Mouse (Mus musculus) frontal cortex, adult (tissue): ENCODE results near the gene Zfp697.
"Not testable (repeated sequence)": the region's sequence is repeated elsewhere in the genome, so short reads cannot be mapped to it uniquely, and the experiment has no call there.

ENCODE experiments used
- ATAC-seq: cut with Nextera tagmentation; 2 replicates; pipeline ENCODE4 v1.9.2; 2017; ENCODE audit warnings: mild to moderate bottlenecking, moderate library complexity, mixed read lengths; ENCODE audit not compliant: low TSS enrichment

Gene Zfp697

DNA sequence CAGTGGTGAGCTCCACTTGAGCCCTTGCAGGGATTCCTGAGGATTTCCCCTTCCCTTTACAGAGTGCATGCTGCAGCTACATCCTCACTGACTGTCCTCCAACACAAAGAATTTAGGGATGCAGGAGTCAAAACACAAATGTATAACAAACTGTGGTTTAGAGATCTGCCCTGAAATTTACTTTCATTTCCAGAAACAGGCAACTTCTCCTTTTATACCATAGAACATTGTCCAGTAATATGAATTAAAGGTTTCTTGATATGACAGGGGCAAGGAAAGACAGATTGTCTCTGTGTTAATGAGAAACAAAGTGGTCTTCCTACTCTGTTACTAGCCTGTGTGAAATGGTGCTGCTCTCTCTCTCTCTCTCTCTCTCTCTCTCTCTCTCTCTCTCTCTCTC, 115.1 kb downstream of the Zfp697 start:
- not testable (repeated sequence) for ATAC-seq

- not testable (repeated sequence) for ATAC-seq
These were observed 125.0 kb downstream of the Zfp697 start for GRCm38 (mm10) chr3:98507229-98507628.

- not testable (repeated sequence) for ATAC-seq
These were observed 128.2 kb downstream of the Zfp697 start, which contains the start of gene Hsd3b4 for GRCm38 (mm10) chr3:98510414-98510813. Gene Hsd3b4 (minus strand): TSS chr3:98510514.

DNA sequence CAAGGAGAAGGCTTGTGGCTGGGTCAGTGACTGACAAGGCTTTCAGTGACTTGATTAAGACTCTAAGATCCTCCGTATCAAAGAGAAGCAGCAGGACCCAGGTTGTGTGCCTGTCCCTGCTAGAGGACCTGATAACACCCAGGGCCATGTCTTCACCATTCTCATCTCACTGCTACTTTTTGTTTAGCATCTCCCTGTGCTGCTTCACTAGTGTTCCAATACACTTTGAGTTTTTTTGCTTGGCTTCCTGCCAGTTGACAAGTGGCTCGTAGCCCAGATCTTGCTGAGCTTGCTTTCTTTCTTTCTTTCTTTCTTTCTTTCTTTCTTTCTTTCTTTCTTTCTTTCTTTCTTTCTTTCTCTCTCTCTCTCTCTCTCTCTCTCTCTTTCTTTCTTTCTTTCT, 140.5 kb downstream of the Zfp697 start:
- not testable (repeated sequence) for ATAC-seq

DNA sequence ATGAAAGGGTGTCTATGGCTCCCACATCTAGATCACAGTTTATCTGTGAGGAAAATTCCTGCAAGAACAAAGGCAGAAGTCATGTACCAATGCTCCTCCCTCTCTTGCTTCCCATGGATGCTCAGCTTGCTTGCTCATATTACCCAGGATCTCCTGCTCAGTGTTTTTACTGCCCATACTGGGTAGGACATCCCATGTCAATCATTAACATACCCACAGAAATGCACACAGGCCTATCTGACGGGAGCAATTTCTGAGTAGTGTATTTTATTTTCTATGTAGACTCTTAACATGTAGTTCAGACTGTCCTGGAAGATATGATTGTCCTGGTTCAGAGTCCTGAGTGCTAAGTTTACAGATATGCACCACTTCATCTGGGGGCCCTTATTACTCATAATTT, 142.3 kb downstream of the Zfp697 start:
- ATAC-seq = not testable (repeated sequence)

- ATAC-seq = not testable (repeated sequence)
These were observed 142.7 kb downstream of the Zfp697 start for GRCm38 (mm10) chr3:98524978-98525377.

- not testable (repeated sequence) for ATAC-seq
These were observed 165.4 kb downstream of the Zfp697 start for GRCm38 (mm10) chr3:98547641-98548040.

GRCm38 (mm10) chr3:98548495-98548894, 166.2 kb downstream of the Zfp697 start:
- not testable (repeated sequence) for ATAC-seq

- peak; percentile 83 for ATAC-seq
These were observed 168.0 kb downstream of the Zfp697 start for GRCm38 (mm10) chr3:98550215-98550614.

DNA sequence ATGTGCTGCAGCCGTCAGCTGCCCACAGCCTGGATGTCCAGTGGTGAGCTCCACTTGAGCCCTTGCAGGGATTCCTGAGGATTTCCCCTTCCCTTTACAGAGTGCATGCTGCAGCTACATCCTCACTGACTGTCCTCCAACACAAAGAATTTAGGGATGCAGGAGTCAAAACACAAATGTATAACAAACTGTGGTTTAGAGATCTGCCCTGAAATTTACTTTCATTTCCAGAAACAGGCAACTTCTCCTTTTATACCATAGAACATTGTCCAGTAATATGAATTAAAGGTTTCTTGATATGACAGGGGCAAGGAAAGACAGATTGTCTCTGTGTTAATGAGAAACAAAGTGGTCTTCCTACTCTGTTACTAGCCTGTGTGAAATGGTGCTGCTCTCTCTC, 168.6 kb downstream of the Zfp697 start:
- not testable (repeated sequence) for ATAC-seq

- ATAC-seq = not testable (repeated sequence)
These were observed 178.4 kb downstream of the Zfp697 start for GRCm38 (mm10) chr3:98560711-98561110.

GRCm38 (mm10) chr3:98563831-98564230, 181.6 kb downstream of the Zfp697 start:
- not testable (repeated sequence) for ATAC-seq

DNA sequence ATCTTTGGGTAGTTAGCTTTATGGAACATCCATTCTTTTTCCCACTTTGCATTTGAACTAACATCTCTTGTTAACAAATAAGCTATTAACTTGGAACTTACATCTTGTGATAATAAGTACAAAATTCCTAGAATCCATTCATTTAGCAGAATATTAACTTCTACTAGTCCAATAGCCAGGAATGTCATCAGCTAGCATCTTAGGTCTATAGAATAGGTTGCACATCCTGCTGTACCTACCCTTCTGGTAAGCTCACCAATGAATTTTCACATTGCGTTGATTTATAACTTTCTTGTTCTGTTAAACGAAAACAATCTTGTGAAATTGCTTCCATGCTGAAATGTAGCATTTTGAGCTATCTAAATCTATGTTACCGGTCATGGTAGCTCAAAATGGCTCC, 182.6 kb downstream of the Zfp697 start:
- ATAC-seq = not testable (repeated sequence)

DNA sequence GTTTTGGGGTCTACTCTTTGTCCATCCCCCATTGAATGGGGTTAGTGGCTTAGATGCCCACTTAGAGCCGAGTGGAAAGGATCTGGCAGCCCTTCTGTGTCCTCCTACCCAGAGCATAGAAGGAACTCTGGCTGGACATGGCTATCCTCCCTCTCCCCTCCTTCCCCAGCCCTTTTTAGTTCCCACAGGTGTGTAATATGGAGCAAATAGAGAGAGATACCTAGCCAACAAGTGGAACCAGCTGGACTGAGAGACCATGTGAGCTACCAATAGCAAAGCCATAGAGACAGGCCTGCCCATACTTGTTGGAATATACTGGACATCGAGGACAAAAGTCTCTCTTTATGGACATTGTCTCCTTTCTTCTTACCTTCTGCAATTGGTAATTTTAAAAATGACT, 185.5 kb downstream of the Zfp697 start:
- not testable (repeated sequence) for ATAC-seq

DNA sequence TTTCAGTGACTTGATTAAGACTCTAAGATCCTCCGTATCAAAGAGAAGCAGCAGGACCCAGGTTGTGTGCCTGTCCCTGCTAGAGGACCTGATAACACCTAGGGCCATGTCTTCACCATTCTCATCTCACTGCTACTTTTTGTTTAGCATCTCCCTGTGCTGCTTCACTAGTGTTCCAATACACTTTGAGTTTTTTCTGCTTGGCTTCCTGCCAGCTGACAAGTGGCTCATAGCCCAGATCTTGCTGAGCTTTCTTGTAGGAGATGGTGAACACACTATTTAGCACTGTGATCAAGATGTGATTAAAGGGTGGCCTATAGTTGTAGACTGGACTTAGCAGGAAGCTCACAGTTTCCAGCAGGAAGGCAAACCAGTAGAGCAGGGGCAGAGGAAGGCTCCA, 198.8 kb downstream of the Zfp697 start:
- ATAC-seq = peak; percentile 57

- not testable (repeated sequence) for ATAC-seq
These were observed 199.9 kb downstream of the Zfp697 start for GRCm38 (mm10) chr3:98582202-98582601.

DNA sequence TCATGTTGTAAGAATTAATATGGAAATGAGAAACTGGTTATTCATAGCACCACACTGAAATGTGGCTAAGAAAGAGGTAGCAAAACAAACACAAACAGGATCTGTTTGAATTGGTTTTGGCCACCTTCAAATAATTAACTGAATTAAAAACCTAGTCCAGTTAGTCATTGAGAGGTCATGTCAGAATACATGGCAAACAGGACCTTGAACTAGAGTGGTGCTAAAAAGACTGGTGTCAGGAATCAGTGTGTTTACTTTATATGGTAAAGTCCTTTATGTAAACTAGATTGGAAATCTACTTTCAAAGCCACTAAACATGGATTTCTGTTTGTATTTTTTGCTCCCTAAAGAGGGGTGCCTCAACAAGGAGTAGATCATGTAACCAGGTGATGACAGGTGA, 200.4 kb downstream of the Zfp697 start:
- ATAC-seq = not testable (repeated sequence)

GRCm38 (mm10) chr3:98587721-98588120, 205.5 kb downstream of the Zfp697 start:
- ATAC-seq = no peak

- ATAC-seq = no peak
These were observed 206.4 kb downstream of the Zfp697 start, which contains the start of gene Gm10681 for GRCm38 (mm10) chr3:98588707-98589106. Gene Gm10681 (minus strand): TSS chr3:98588807.

DNA sequence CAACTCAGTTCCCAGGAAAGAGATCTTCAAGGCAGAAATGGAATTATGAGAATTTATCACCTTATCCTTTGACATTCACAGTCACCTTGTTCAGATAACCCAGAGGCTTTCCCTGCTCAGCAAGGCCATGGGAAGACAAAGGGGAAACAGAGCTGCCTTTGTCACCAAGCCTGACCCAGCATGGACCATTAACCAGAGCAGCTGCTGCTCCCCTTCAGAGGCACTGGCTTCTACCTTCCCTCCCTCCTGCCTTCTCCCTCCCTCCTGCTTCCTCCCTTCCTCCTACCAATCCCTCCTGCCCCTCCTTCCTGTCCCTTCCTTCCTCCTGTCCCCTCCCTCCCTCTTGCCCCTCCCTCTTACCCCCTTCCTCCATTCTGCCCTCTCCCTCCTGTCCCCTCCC, 231.3 kb downstream of the Zfp697 start:
- not testable (repeated sequence) for ATAC-seq

GRCm38 (mm10) chr3:98613963-98614362, 231.7 kb downstream of the Zfp697 start:
- ATAC-seq = no peak

DNA sequence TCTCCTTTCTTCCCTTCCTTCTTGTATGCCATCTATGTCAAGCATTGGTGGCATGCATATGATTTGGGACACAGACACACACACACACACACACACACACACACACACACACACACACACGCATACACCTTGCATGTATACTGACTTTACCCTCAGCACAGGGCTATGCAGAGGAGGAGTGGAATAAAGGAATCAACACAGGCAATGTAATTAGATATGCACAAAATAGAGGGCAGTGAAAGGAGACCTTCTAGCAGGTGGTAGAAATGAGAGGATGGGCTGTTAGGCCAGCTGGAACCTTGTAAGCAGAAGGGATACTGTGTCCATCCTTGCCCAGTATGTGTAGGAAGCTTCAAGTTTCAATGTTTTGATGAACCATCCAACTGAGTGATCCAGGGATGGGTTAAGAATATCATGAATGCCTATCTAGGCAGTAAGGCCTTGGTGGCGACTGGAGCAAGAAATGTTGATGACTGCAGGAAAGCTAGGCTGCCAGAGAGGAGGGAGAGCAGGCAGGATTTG, 232.2 kb downstream of the Zfp697 start:
- ATAC-seq = not testable (repeated sequence)

GRCm38 (mm10) chr3:98616244-98616643, 234.0 kb downstream of the Zfp697 start:
- ATAC-seq = peak; percentile 73

DNA sequence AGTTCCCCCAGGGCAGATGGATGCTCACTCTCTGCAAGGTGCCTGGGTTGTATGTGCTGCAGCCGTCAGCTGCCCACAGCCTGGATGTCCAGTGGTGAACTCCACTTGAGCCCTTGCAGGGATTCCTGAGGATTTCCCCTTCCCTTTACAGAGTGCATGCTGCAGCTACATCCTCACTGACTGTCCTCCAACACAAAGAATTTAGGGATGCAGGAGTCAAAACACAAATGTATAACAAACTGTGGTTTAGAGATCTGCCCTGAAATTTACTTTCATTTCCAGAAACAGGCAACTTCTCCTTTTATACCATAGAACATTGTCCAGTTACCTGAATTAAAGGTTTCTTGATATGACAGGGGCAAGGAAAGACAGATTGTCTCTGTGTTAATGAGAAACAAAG, 234.5 kb downstream of the Zfp697 start:
- not testable (repeated sequence) for ATAC-seq
